Mouse (Mus musculus): ENCODE measurements around the gene Ring1. TPM values are rescaled to one million over a fixed set of nuclear protein-coding genes. Genes with fewer than 3 reads are reported as not detected.

Ring1 gene
- polyA plus RNA-seq, 1 experiment from 2014 or later = 6.0 TPM

DNA sequence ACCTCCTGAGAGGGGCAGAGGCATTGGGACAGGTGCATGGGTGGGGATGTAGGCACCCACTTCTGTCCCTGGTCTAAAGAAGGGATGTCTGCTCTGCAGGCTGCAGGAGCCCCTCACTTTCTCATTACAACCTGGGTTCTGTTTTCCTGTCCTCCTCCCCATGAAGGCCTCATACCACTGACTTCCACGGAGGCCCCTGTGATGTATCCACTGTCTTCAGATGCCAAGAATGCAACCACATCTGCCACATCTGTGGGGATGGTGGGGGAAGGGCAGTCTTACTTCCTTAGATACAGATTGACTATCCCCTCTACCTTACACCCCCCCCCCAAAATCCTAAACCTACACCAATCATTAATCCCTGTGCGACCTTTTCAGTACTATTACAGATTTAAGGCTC, 1.7 kb upstream of the Ring1 start:
- WGBS (ENCODE audit: insufficient replicate concordance) = 39% methylated on average over 2 of the region's 2 CpGs
- DNase-seq = no peak

DNA sequence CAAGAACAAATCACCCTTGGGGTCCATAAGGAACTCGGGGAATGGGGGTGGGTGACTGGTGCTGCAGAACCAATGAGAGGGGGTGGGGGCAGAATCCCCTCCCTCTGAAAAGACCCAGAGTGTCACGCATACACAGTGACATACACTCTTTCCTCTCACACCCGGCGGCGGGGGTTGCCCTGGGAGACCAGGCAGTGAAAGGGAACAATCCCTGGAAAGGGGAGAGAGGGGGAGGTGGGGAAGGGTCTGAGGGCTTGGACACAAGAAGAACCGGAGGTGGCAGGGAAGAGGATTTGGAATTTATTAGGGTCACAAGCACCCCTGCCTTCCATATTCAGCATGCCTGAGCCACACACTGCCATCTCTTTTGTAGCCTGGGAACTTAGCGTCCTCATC, 1.3 kb upstream of the Ring1 start:
- peaks cover 38% of the 10 kb centered on the region for H3K36me3 ChIP-seq (replicated peaks; ENCODE audit: insufficient read depth, low read length)
- 55% methylated on average over 7 of the region's 7 CpGs for WGBS (ENCODE audit: insufficient replicate concordance)
- no peaks in the 10 kb centered on the region for H3K9me3 ChIP-seq (ENCODE audit: low read length)
- no peak overlapping the region; the same call in 1 of the 2 replicates for H3K9ac ChIP-seq (replicated peaks)
- TF ChIP-seq CTCF (IDR thresholded peaks at IDR 0.05; ENCODE audit: low read depth) (no peak), EP300 (IDR thresholded peaks at IDR 0.05; ENCODE audit: low read depth) (no peak)
- H3K27ac ChIP-seq (ENCODE audit: low read depth) = no peak overlapping the region
- no peak overlapping the region for H3K4me3 ChIP-seq (ENCODE audit: low read depth, low read length)
- DNase-seq (no peak), ATAC-seq (no peak)
- no peaks in the 10 kb centered on the region for H3K27me3 ChIP-seq (ENCODE audit: insufficient read depth, low read length)
- peaks cover 49% of the 10 kb centered on the region for H3K4me1 ChIP-seq (ENCODE audit: insufficient read depth)
- H3K4me2 ChIP-seq (ENCODE audit: low read depth, low read length) = peak overlapping the region; percentile 94; the same call in 1 of the 2 replicates

More for the DNA sequence above, 1.7 kb upstream of the Ring1 start:
- no peak overlapping the region for H3K4me3 ChIP-seq (ENCODE audit: low read depth, low read length)
- H3K9ac ChIP-seq (replicated peaks) = no peak overlapping the region
- H3K9me3 ChIP-seq (ENCODE audit: low read length) = no peaks in the 10 kb centered on the region
- peak overlapping the region; percentile 90 for H3K4me2 ChIP-seq (ENCODE audit: low read depth, low read length)
- TF ChIP-seq EP300 (IDR thresholded peaks at IDR 0.05; ENCODE audit: low read depth) = no peak
- no peak for TF ChIP-seq CTCF (IDR thresholded peaks at IDR 0.05; ENCODE audit: low read depth)
- ATAC-seq = no peak
- H3K4me1 ChIP-seq (ENCODE audit: insufficient read depth) = peaks cover 50% of the 10 kb centered on the region
- no peaks in the 10 kb centered on the region for H3K27me3 ChIP-seq (ENCODE audit: insufficient read depth, low read length)
- peaks cover 35% of the 10 kb centered on the region for H3K36me3 ChIP-seq (replicated peaks; ENCODE audit: insufficient read depth, low read length)
- H3K27ac ChIP-seq (ENCODE audit: low read depth) = no peak overlapping the region

DNA sequence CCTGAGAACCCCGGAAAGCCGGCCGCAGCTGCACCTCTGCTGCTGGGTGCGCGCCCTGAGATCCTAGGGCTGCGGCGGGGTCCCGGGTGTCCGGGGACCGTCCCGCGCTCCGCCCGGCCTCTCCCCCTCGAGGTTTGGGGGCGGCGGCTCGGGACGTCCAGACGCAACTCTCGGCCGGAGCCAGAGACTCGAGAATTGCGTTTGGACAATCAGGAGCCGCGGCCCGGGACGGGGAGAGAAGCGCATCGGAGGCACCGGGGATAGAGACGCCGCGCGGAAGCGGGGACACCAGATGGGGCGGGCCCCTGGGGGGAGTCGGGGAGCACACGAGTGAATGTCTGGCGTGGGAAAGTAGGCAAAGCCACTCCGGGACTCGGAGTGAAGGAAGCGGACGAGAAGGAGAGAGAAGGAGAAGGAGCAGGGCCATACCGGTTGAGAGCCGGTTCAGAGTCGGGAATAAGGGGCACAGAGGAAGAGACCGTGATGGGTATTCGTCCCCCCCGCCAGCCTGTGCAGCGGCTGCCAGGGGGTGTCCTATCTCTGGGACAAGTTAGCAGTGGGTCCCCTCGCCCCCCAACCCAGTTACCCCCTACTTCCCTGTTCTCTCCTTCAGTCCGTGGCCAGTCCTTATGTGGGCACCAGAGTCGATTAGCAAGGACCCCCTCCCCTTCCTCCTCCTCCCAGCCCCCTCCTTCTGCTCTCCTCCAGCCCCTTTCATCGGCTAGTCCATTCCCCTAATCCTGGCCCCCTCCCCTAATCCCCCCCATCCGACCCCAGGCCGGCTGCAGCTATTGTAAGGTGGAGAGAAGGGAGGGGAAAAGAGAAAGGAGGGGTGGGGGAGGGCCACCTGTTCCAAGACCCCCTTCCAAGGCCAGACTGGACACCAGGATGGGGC, 628 bp upstream of the Ring1 start:
- H3K4me2 ChIP-seq (ENCODE audit: low read depth, low read length) = peak overlapping the region; percentile 94
- peak overlapping the region; percentile 90 for H3K27ac ChIP-seq (ENCODE audit: low read depth)
- H3K4me3 ChIP-seq (ENCODE audit: low read depth, low read length) = peak overlapping the region; percentile 82
- no peaks in the 10 kb centered on the region for H3K27me3 ChIP-seq (ENCODE audit: insufficient read depth, low read length)
- TF ChIP-seq EP300 (IDR thresholded peaks at IDR 0.05; ENCODE audit: low read depth) (no peak), CTCF (IDR thresholded peaks at IDR 0.05; ENCODE audit: low read depth) (no peak)
- DNase-seq = no peak
- peaks cover 42% of the 10 kb centered on the region for H3K4me1 ChIP-seq (ENCODE audit: insufficient read depth)
- WGBS (ENCODE audit: insufficient replicate concordance) = 1% methylated on average over 57 of the region's 57 CpGs
- ATAC-seq = peak; percentile 18
- H3K36me3 ChIP-seq (replicated peaks; ENCODE audit: insufficient read depth, low read length) = peaks cover 37% of the 10 kb centered on the region
- H3K9me3 ChIP-seq (ENCODE audit: low read length) = no peaks in the 10 kb centered on the region
- peak overlapping the region; percentile 84 for H3K9ac ChIP-seq (replicated peaks)

DNA sequence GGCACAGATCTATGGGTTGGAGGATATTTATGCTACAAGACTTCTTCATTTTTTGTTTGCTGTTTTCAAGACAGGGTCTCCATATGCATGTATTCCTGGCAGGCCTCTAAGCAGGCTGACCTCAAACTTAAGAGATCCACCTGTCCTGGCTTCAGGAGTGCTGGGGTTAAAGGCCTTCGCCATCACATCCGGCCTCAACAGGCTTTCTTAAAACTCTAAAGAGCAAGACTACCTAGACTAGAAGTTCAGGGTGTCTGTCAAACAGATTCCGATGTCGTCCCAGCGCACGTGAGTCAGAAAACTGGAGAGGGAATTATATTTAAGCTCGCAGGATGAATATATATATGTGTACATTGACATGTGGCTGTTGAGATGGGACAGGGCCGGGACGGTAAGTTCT, 802 bp downstream of the Ring1 start:
- peaks cover 25% of the 10 kb centered on the region for H3K36me3 ChIP-seq (replicated peaks; ENCODE audit: insufficient read depth, low read length)
- no peak overlapping the region for H3K27ac ChIP-seq (ENCODE audit: low read depth)

DNA sequence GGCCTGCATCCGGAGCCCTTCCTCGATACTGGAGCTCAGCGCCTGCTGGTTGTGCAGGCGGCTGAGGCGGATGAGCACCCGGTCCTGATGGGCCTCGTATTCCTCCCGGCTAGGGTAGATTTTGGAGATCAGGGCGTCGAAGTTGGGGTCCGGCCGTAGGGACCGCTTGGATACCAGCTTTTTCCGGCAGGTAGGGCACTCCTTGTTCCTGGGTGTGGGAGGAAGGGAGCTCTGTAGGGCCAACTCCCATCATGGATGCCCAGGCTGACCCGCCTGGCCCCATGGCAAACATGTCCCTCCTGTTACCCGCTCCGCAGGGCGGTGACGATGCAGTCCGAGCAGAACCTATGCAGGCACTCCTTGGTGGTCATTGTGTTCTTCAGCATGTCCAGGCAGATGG, 1.5 kb downstream of the Ring1 start:
- Histone ChIP-seq H3K9ac (replicated peaks) (no peak overlapping the region), H3K27me3 (ENCODE audit: insufficient read depth, low read length) (no peaks in the 10 kb centered on the region), H3K36me3 (replicated peaks; ENCODE audit: insufficient read depth, low read length) (peaks cover 20% of the 10 kb centered on the region), H3K4me2 (ENCODE audit: low read depth, low read length) (no peak overlapping the region), H3K4me3 (ENCODE audit: low read depth, low read length) (no peak overlapping the region), H3K4me1 (ENCODE audit: insufficient read depth) (peaks cover 31% of the 10 kb centered on the region), H3K27ac (ENCODE audit: low read depth) (no peak overlapping the region), H3K9me3 (ENCODE audit: low read length) (peaks cover 8% of the 10 kb centered on the region; the same call in 1 of the 2 replicates)
- WGBS (ENCODE audit: insufficient replicate concordance) = 94% methylated on average over 20 of the region's 20 CpGs
- no peak for DNase-seq
- TF ChIP-seq CTCF (IDR thresholded peaks at IDR 0.05; ENCODE audit: low read depth) = no peak
- ATAC-seq = no peak

More for the DNA sequence above, 802 bp downstream of the Ring1 start:
- Histone ChIP-seq H3K27me3 (ENCODE audit: insufficient read depth, low read length) (no peaks in the 10 kb centered on the region), H3K9me3 (ENCODE audit: low read length) (peaks cover 8% of the 10 kb centered on the region; the same call in 1 of the 2 replicates), H3K4me3 (ENCODE audit: low read depth, low read length) (peak overlapping the region; percentile 82), H3K9ac (replicated peaks) (peak overlapping the region; percentile 84; the same call in 1 of the 2 replicates), H3K4me2 (ENCODE audit: low read depth, low read length) (peak overlapping the region; percentile 94), H3K4me1 (ENCODE audit: insufficient read depth) (peaks cover 34% of the 10 kb centered on the region)
- DNase-seq (no peak), ATAC-seq (no peak)
- 73% methylated on average over 9 of the region's 9 CpGs for WGBS (ENCODE audit: insufficient replicate concordance)
- TF ChIP-seq EP300 (IDR thresholded peaks at IDR 0.05; ENCODE audit: low read depth) = no peak
- TF ChIP-seq CTCF (IDR thresholded peaks at IDR 0.05; ENCODE audit: low read depth) = no peak

DNA sequence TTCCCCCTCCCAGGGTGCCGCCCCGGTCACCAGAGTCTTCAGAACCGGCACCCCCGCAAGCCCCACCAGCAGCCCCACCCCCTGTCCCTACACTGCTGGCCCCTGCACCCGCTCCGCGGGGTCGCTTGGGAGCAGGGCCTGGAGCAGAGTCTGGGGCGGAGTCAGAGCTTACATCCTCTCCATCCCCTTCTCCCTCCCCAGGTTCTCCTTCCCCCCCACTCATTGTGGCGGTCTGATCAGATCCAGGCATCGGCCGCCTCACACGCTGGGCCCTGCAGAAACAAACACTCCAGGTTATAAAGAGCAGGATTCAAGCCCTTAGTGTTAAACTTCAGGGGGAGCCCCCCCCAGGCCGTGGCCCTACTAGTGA, 2.1 kb downstream of the Ring1 start:
- H3K36me3 ChIP-seq (replicated peaks; ENCODE audit: insufficient read depth, low read length) = peaks cover 20% of the 10 kb centered on the region
- no peaks in the 10 kb centered on the region for H3K27me3 ChIP-seq (ENCODE audit: insufficient read depth, low read length)
- DNase-seq (no peak), ATAC-seq (no peak)
- peaks cover 8% of the 10 kb centered on the region; the same call in 1 of the 2 replicates for H3K9me3 ChIP-seq (ENCODE audit: low read length)
- no peak overlapping the region for H3K4me3 ChIP-seq (ENCODE audit: low read depth, low read length)
- no peak overlapping the region for H3K4me2 ChIP-seq (ENCODE audit: low read depth, low read length)
- TF ChIP-seq EP300 (IDR thresholded peaks at IDR 0.05; ENCODE audit: low read depth) (no peak), CTCF (IDR thresholded peaks at IDR 0.05; ENCODE audit: low read depth) (no peak)
- 92% methylated on average over 14 of the region's 14 CpGs for WGBS (ENCODE audit: insufficient replicate concordance)
- peaks cover 28% of the 10 kb centered on the region for H3K4me1 ChIP-seq (ENCODE audit: insufficient read depth)
- H3K9ac ChIP-seq (replicated peaks) = no peak overlapping the region
- H3K27ac ChIP-seq (ENCODE audit: low read depth) = no peak overlapping the region
